Comparison of ENCODE assay signal across 16 mouse cellular contexts in genomic region chr2:150812816-150813215, GRCm38 (mm10).
"Had no signal": no experiment of that assay in that cellular context is flagged by ENCODE, and none has a peak within 500 bp of the region (broad histone marks: within the 10 kb centered on the region; RNA-seq: fewer than 3 reads in every experiment).

No protein-coding gene starts in this region.

- H3K4me3 ChIP-seq: neural tube, embryonic 13.5 days; neural tube, embryonic 15.5 days; stomach, embryonic 15.5 days had no signal

- H3K27ac ChIP-seq: neural tube, embryonic 13.5 days; neural tube, embryonic 15.5 days; stomach, embryonic 15.5 days; stomach, postnatal 0 days had no signal

- DNase-seq: retina, postnatal 1 day; right cerebral cortex, adult 18-20 months; right cerebral cortex, postnatal 14 days; right cerebral cortex, postnatal 25 days; right cerebral cortex, postnatal 4 days; spleen, adult 18-20 months; thymus, adult 18-20 months; thymus, adult 2 months; thymus, postnatal 14 days; thymus, postnatal 25 days; thymus, postnatal 36 days; thymus, postnatal 4 days had no signal

- H3K4me1 ChIP-seq: neural tube, embryonic 13.5 days; neural tube, embryonic 15.5 days; stomach, embryonic 15.5 days had no signal
